Mouse (Mus musculus) CH12.LX (cell line): Measurements from ENCODE around the gene Sec63. TPM values are rescaled to one million over a fixed set of nuclear protein-coding genes. Genes with fewer than 3 reads are reported as not detected.
A peak's percentile ranks its signal among the peaks of the same experiment; 100 is the strongest.

Experiments used
- DNase-seq: peaks from one replicate; pipeline ENCODE4 v3.0.0-alpha.2; 2013; ENCODE audit errors: extremely low read depth
- H3K27ac ChIP-seq: 2 replicates; pipeline ENCODE4 v1.5.1; 2012; ENCODE audit warnings: low read depth, mild to moderate bottlenecking, control low read depth, moderate library complexity; ENCODE audit not compliant: insufficient read depth
- H3K27me3 ChIP-seq: replicated peaks from 2 replicates; pipeline ENCODE3; 2012; ENCODE audit warnings: inconsistent platforms
- H3K36me3 ChIP-seq, 2 experiments: replicated peaks in 1 of 2; 2 replicates each; pipeline versions ENCODE3 to v1.6.1; 2012; ENCODE audit warnings: inconsistent platforms in 1 of 2, low read length in 1 of 2, mild to moderate bottlenecking in 1 of 2, mixed read lengths in 1 of 2, moderate library complexity in 1 of 2; ENCODE audit not compliant: control insufficient read depth in 1 of 2, insufficient read depth in 1 of 2
- H3K4me1 ChIP-seq, 2 experiments: 2 replicates each; pipeline ENCODE4 v1.6.1; 2012; ENCODE audit warnings: inconsistent platforms in 1 of 2, moderate library complexity in 1 of 2; ENCODE audit not compliant: insufficient read depth in 2 of 2, control insufficient read depth in 1 of 2
- H3K4me2 ChIP-seq: 2 replicates; pipeline ENCODE4 v1.6.1; 2012; ENCODE audit warnings: low read depth, mild to moderate bottlenecking, control low read depth; ENCODE audit not compliant: poor library complexity, insufficient read depth, severe bottlenecking
- H3K4me3 ChIP-seq, 3 experiments: fragments of 150-350 bp in 1 of 3; sonication (generic) in 1 of 3; replicated peaks in 1 of 3; 2 replicates each; pipeline versions ENCODE3 to v1.5.1; 2011 to 2012; ENCODE audit warnings: low read depth in 2 of 3, low read length in 2 of 3, mild to moderate bottlenecking in 2 of 3, moderate library complexity in 2 of 3, control low read depth in 1 of 3, improper control_type of control experiment in 1 of 3, inconsistent platforms in 1 of 3, mixed read lengths in 1 of 3; ENCODE audit not compliant: poor library complexity in 1 of 3
- H3K79me2 ChIP-seq: replicated peaks from 2 replicates; pipeline ENCODE4 v1.6.1; 2012; ENCODE audit warnings: mild to moderate bottlenecking, moderate library complexity; ENCODE audit not compliant: control insufficient read depth, poor library complexity, insufficient read depth, severe bottlenecking; ENCODE audit errors: extremely low read depth
- H3K9ac ChIP-seq: 2 replicates; pipeline ENCODE4 v1.6.1; 2012; ENCODE audit warnings: low read depth, mild to moderate bottlenecking, control low read depth, moderate library complexity; ENCODE audit not compliant: insufficient read depth
- H3K9me3 ChIP-seq: replicated peaks from 2 replicates; pipeline ENCODE3; 2012; ENCODE audit warnings: low read length, inconsistent platforms, mixed read lengths
- BHLHE40 ChIP-seq: IDR thresholded peaks from 2 replicates; pipeline ENCODE4 v1.6.1; 2011; ENCODE audit warnings: mild to moderate bottlenecking, low read depth, low read length, improper control_type of control experiment
- CHD1 ChIP-seq: IDR thresholded peaks from 2 replicates; pipeline ENCODE4 v1.6.1; 2012; ENCODE audit warnings: low read depth, low read length, improper control_type of control experiment, inconsistent platforms
- CHD2 ChIP-seq: IDR thresholded peaks from 2 replicates; pipeline ENCODE4 v1.6.1; 2011; ENCODE audit warnings: low read length, improper control_type of control experiment
- CTCF ChIP-seq, 2 experiments: IDR thresholded peaks in 1 of 2; conservative IDR thresholded peaks in 1 of 2; 2 replicates each; pipeline ENCODE4 v1.5.1; 2011 to 2012; ENCODE audit warnings: low read depth in 2 of 2, low read length in 2 of 2, improper control_type of control experiment in 1 of 2, inconsistent platforms in 1 of 2, mild to moderate bottlenecking in 1 of 2, moderate library complexity in 1 of 2
- ETS1 ChIP-seq: conservative IDR thresholded peaks from 2 replicates; pipeline ENCODE4 v1.6.1; 2012; ENCODE audit warnings: low read depth, mild to moderate bottlenecking, inconsistent platforms, low read length, improper control_type of control experiment, moderate library complexity
- GABPA ChIP-seq: IDR thresholded peaks from 2 replicates; pipeline ENCODE4 v1.6.1; 2012; ENCODE audit warnings: low read depth, low read length, improper control_type of control experiment, inconsistent platforms; ENCODE audit not compliant: insufficient replicate concordance
- HCFC1 ChIP-seq: IDR thresholded peaks from 2 replicates; pipeline ENCODE4 v1.6.1; 2012; ENCODE audit warnings: low read depth, mild to moderate bottlenecking, inconsistent platforms, low read length, improper control_type of control experiment
- IRF4 ChIP-seq: IDR thresholded peaks from 2 replicates; pipeline ENCODE4 v1.6.1; 2014; ENCODE audit warnings: low read depth, mild to moderate bottlenecking, inconsistent platforms, low read length, improper control_type of control experiment
- JUND ChIP-seq: conservative IDR thresholded peaks from 2 replicates; pipeline ENCODE4 v1.6.1; 2011; ENCODE audit warnings: low read depth, low read length, improper control_type of control experiment
- KAT2A ChIP-seq: IDR thresholded peaks from 2 replicates; pipeline ENCODE4 v1.6.1; 2012; ENCODE audit warnings: low read length, improper control_type of control experiment, inconsistent platforms; ENCODE audit not compliant: insufficient replicate concordance
- MAX ChIP-seq: IDR thresholded peaks from 2 replicates; pipeline ENCODE4 v1.6.1; 2011; ENCODE audit warnings: low read length, improper control_type of control experiment
- MAZ ChIP-seq: IDR thresholded peaks from 2 replicates; pipeline ENCODE4 v1.6.1; 2012; ENCODE audit warnings: low read depth, mild to moderate bottlenecking, inconsistent platforms, low read length, improper control_type of control experiment, moderate library complexity
- MEF2A ChIP-seq: IDR thresholded peaks from 2 replicates; pipeline ENCODE4 v1.6.1; 2014; ENCODE audit warnings: low read depth, mild to moderate bottlenecking, inconsistent platforms, low read length, improper control_type of control experiment, borderline replicate concordance
- MXI1 ChIP-seq: IDR thresholded peaks from 2 replicates; pipeline ENCODE4 v1.6.1; 2011; ENCODE audit warnings: mild to moderate bottlenecking, low read depth, low read length, improper control_type of control experiment
- NRF1 ChIP-seq: IDR thresholded peaks from 2 replicates; pipeline ENCODE4 v1.6.1; 2014; ENCODE audit warnings: low read depth, mild to moderate bottlenecking, inconsistent platforms, low read length, improper control_type of control experiment, moderate library complexity
- RAD21 ChIP-seq: IDR thresholded peaks from 2 replicates; pipeline ENCODE4 v1.6.1; 2011; ENCODE audit warnings: low read depth, mild to moderate bottlenecking, low read length, improper control_type of control experiment, moderate library complexity
- RCOR1 ChIP-seq: conservative IDR thresholded peaks from 2 replicates; pipeline ENCODE4 v1.6.1; 2012; ENCODE audit warnings: low read depth, mild to moderate bottlenecking, inconsistent platforms, low read length, improper control_type of control experiment
- SMC3 ChIP-seq: IDR thresholded peaks from 2 replicates; pipeline ENCODE4 v1.6.1; 2011; ENCODE audit warnings: low read depth, low read length, improper control_type of control experiment
- TBP ChIP-seq: conservative IDR thresholded peaks from 2 replicates; pipeline ENCODE4 v1.6.1; 2011; ENCODE audit warnings: low read depth, low read length, improper control_type of control experiment
- TCF12 ChIP-seq: IDR thresholded peaks from 2 replicates; pipeline ENCODE4 v1.6.1; 2014; ENCODE audit warnings: low read depth, mild to moderate bottlenecking, inconsistent platforms, low read length, improper control_type of control experiment
- UBTF ChIP-seq: IDR thresholded peaks from 2 replicates; pipeline ENCODE4 v1.6.1; 2012; ENCODE audit warnings: low read depth, mild to moderate bottlenecking, inconsistent platforms, low read length, improper control_type of control experiment, moderate library complexity
- USF1 ChIP-seq: IDR thresholded peaks from 2 replicates; pipeline ENCODE4 v1.6.1; 2014; ENCODE audit warnings: low read depth, mild to moderate bottlenecking, inconsistent platforms, low read length, improper control_type of control experiment
- USF2 ChIP-seq: conservative IDR thresholded peaks from 2 replicates; pipeline ENCODE4 v1.6.1; 2011; ENCODE audit warnings: low read depth, low read length, improper control_type of control experiment
- ZKSCAN1 ChIP-seq: IDR thresholded peaks from 2 replicates; pipeline ENCODE4 v1.6.1; 2012; ENCODE audit warnings: low read depth, inconsistent platforms, low read length, improper control_type of control experiment, borderline replicate concordance
- dilution Hi-C: fragments of 300-500 bp; cut with MboI; formaldehyde crosslinking; loops from 2 replicates; pipeline ENCODE4 v1.14.3; 2020; ENCODE audit warnings: low sequenced_read_pairs; ENCODE audit not compliant: extremely low pct_unique_long_range_greater_than_20kb, extremely low pct_ligation_motif_present
- in situ Hi-C: fragments of 300-500 bp; cut with MboI; formaldehyde crosslinking; loops from 3 replicates; pipeline ENCODE4 v1.14.3; 2019; ENCODE audit warnings: low sequenced_read_pairs, low pct_ligation_motif_present, low pct_unique_long_range_greater_than_20kb, mixed read lengths
- polyA plus RNA-seq: library from polyadenylated mRNA; unstranded; fragments of >175 nt; gene quantifications from 2 replicates; pipeline ENCODE4 v1.2.1, GENCODE M21; 2012; ENCODE audit warnings: low read depth; ENCODE audit not compliant: insufficient read length
- total RNA-seq, 2 experiments: library from RNA; depleted of rRNA; stranded (reverse); fragments of 300-350 nt in 1 of 2; fragments of >200 nt in 1 of 2; gene quantifications; 2 replicates each; pipeline ENCODE4 v1.2.3; 2012 to 2014

The Sec63 gene
- total and polyA plus RNA-seq, 3 experiments: 20.5 to 74.9 (median 26.2) TPM

- Histone ChIP-seq H3K9me3 (no peaks in the 10 kb centered on the region), H3K4me2 (no peak overlapping the region), H3K4me1 (peaks cover 0 to 43% of the 10 kb centered on the region in 2 experiments; a peak in 3 of 4 replicates), H3K9ac (no peak overlapping the region)
- dilution Hi-C loops (no loop called here), in situ Hi-C loops (no loop called here)
- DNase-seq: no peak
- no peak for TF ChIP-seq SMC3
- no peak for TF ChIP-seq BHLHE40
- no peak for TF ChIP-seq TBP
- no peak for TF ChIP-seq RAD21
- no peak for TF ChIP-seq RCOR1
- no peak for TF ChIP-seq CHD1
- no peak for TF ChIP-seq MAZ
- no peak for TF ChIP-seq MAX
- no peak for TF ChIP-seq ETS1
- TF ChIP-seq GABPA: no peak
- no peak for TF ChIP-seq CHD2
- TF ChIP-seq UBTF: no peak
- no peak for TF ChIP-seq MEF2A
- TF ChIP-seq TCF12: no peak
- no peak for TF ChIP-seq CTCF (conservative IDR thresholded peaks at IDR 0.05 in 1 of 2, IDR thresholded peaks at IDR 0.05 in 1 of 2; ENCODE audit: low read depth in 2 of 2, low read length in 2 of 2)
- TF ChIP-seq HCFC1: no peak
- TF ChIP-seq USF1: no peak
- TF ChIP-seq, all 38 proteins: peak for 0
- H3K27me3 ChIP-seq: no peaks in the 10 kb centered on the region
- H3K79me2 ChIP-seq: no peaks in the 10 kb centered on the region
- H3K36me3 ChIP-seq: peaks cover 0 to 17% of the 10 kb centered on the region in 2 experiments
- no peak overlapping the region for H3K4me3 ChIP-seq
- H3K27ac ChIP-seq: no peak overlapping the region
These were observed 82.1 kb downstream of the Sec63 start for GRCm38 (mm10) chr10:42843416-42843815.

GRCm38 (mm10) chr10:42845480-42845879 lies 84.2 kb downstream of the Sec63 start:
- dilution Hi-C loops (no loop called here), in situ Hi-C loops (no loop called here)
- no peaks in the 10 kb centered on the region for H3K79me2 ChIP-seq

More at GRCm38 (mm10) chr10:42845480-42845879, 84.2 kb downstream of the Sec63 start:
- Histone ChIP-seq H3K36me3 (peaks cover 0 to 7% of the 10 kb centered on the region in 2 experiments), H3K27me3 (no peaks in the 10 kb centered on the region), H3K27ac (no peak overlapping the region), H3K4me1 (peaks cover 2 to 42% of the 10 kb centered on the region in 2 experiments; a peak in 3 of 4 replicates), H3K9me3 (peaks cover 2% of the 10 kb centered on the region), H3K4me2 (no peak overlapping the region), H3K4me3 (no peak overlapping the region), H3K9ac (no peak overlapping the region)
- no peak for TF ChIP-seq MAZ
- peak; percentile 81 for TF ChIP-seq MEF2A
- TF ChIP-seq IRF4: no peak; the same call in 1 of the 2 replicates
- no peak for TF ChIP-seq RCOR1
- TF ChIP-seq MXI1: no peak
- no peak for TF ChIP-seq NRF1
- no peak for TF ChIP-seq CHD2
- TF ChIP-seq TCF12: peak; percentile 31; the same call in 1 of the 2 replicates
- no peak for TF ChIP-seq JUND
- no peak for TF ChIP-seq ZKSCAN1
- peak; percentile 22; the same call in 1 of the 2 replicates for TF ChIP-seq HCFC1
- no peak for TF ChIP-seq KAT2A
- TF ChIP-seq CHD1: peak; percentile 97
- no peak for TF ChIP-seq RAD21
- no peak for TF ChIP-seq USF2
- no peak for TF ChIP-seq SMC3
- peak; percentile 46 for DNase-seq
